8 mouse cellular contexts compared by ENCODE assay signal in genomic region chr13:9834146-9834679, GRCm38 (mm10).
DNase-seq lines count a peak whose midpoint lies in the region; ATAC-seq and TF ChIP-seq lines count a peak whose summit lies in the region.
"Not testable (repeated sequence)": the region's sequence is repeated elsewhere in the genome, so short reads cannot be mapped to it uniquely, and the experiment has no call there.

No protein-coding gene starts in this region.

- not testable (repeated sequence) for TF ChIP-seq POLR2A in cerebellum, adult 2 months (IDR thresholded peaks at IDR 0.05; ENCODE audit: borderline replicate concordance, insufficient read depth, low read length)

- not testable (repeated sequence) for H3K36me3 ChIP-seq in ES-E14 (ENCODE audit: control insufficient read depth, insufficient read depth, low read length, poor library complexity, severe bottlenecking); hindbrain, embryonic 14.5 days (replicated peaks; ENCODE audit: control insufficient read depth, insufficient read depth)

- H3K4me3 ChIP-seq in ES-E14 (ENCODE audit: insufficient read depth in 1 of 2, low read depth in 1 of 2, low read length in 2 of 2, poor library complexity in 1 of 2, severe bottlenecking in 1 of 2); cerebellum, adult 2 months (replicated peaks; ENCODE audit: insufficient read depth, low read depth, low read length); hindbrain, embryonic 14.5 days (replicated peaks; ENCODE audit: low read length): not testable (repeated sequence)

- not testable (repeated sequence) for H3K9me3 ChIP-seq in ES-E14 (ENCODE audit: control insufficient read depth, insufficient read depth, low read depth, low read length); hindbrain, embryonic 14.5 days (ENCODE audit: control insufficient read depth, low read length)

- not testable (repeated sequence) for H3K9ac ChIP-seq in ES-E14 (ENCODE audit: insufficient read depth, low read depth, low read length, poor library complexity, severe bottlenecking); hindbrain, embryonic 14.5 days

- 77% methylated on average over 33 of the region's 33 CpGs for WGBS in cerebellum, adult 2 months
- WGBS in hindbrain, embryonic 14.5 days = 70% methylated on average over 33 of the region's 33 CpGs

- H3K27me3 ChIP-seq in cerebellum, adult 2 months (ENCODE audit: control insufficient read depth, insufficient read depth, low read length); hindbrain, embryonic 14.5 days (ENCODE audit: control insufficient read depth, insufficient read depth, low read length): not testable (repeated sequence)

- in situ Hi-C loops in ES-E14 (cut with MboI; ENCODE audit: low sequenced_read_pairs in 2 of 2, unreplicated experiment in 2 of 2) = not testable (repeated sequence)

- peak; percentile 72; the same call in 1 of the 2 replicates for ATAC-seq in hindbrain, embryonic 14.5 days (ENCODE audit: low FRiP score)

- peak; percentile 28 for DNase-seq in ES-E14 (ENCODE audit: low read depth, low spot score)
- DNase-seq in cerebellum, adult 2 months = peak; percentile 51 to 66
- peak; percentile 46 to 60 for DNase-seq in frontal cortex, postnatal 36 days (ENCODE audit: low spot score in 2 of 2)
- not testable (repeated sequence) for DNase-seq in hindbrain, embryonic 14.5 days (ENCODE audit: low spot score)
- DNase-seq in layer of hippocampus, adult 9-10 months (ENCODE audit: low spot score) = peak; percentile 15
- DNase-seq in lung, adult 18-20 months = peak; percentile 25 to 26
- peak; percentile 54 for DNase-seq in ovary, postnatal 36 days (ENCODE audit: low spot score)
- DNase-seq in thymus, postnatal 14 days = peak; percentile 69

- H3K4me1 ChIP-seq in ES-E14 (ENCODE audit: control insufficient read depth in 2 of 2, insufficient read depth in 2 of 2, low read length in 2 of 2, poor library complexity in 1 of 2); cerebellum, adult 2 months (ENCODE audit: control insufficient read depth, insufficient read depth, low read length); hindbrain, embryonic 14.5 days (replicated peaks; ENCODE audit: control insufficient read depth, insufficient read depth, low read length): not testable (repeated sequence)

- H3K27ac ChIP-seq in ES-E14 (ENCODE audit: insufficient read depth, low read depth, low read length, poor library complexity, severe bottlenecking); cerebellum, adult 2 months (ENCODE audit: insufficient read depth, low read length); hindbrain, embryonic 14.5 days: not testable (repeated sequence)

- TF ChIP-seq CTCF in cerebellum, adult 2 months (IDR thresholded peaks at IDR 0.05; ENCODE audit: borderline replicate concordance, insufficient read depth, low read depth, low read length) = not testable (repeated sequence)

- not testable (repeated sequence) for H3K4me2 ChIP-seq in hindbrain, embryonic 14.5 days (replicated peaks)
